Mouse (Mus musculus): ENCODE measurements at regions not wholly inside any gene's neighbourhood (a gene's known extent, or its start where the extent isn't known, plus 50 kb on each side); places are given as distances from the start of the nearest gene placed in this dataset.

DNA sequence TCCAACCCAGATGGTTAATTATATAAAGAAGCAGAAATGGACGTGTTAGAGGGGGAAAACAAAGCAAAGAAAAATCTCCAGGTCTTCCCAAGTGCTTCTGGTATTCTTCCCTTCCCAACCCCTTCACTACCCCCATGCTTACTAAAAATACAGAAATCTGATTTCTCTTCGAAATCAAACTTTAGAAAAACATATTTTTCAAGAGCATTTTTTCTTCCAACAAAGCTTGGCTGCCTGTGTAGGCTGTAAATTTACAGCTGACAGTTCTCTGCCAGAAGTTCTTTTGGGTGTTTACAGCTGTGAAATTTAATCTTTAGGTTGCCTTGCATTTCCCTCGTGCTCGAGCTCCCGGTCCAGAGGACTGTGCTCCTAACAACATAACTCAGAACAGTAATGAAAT lies 234.9 kb upstream of the Akirin2 start:
- Histone ChIP-seq H3K27me3 (replicated peaks) (no peaks in the 10 kb centered on the region), H3K9me3 (no peaks in the 10 kb centered on the region), H3K9ac (no peak overlapping the region), H3K4me3 (replicated peaks) (no peak overlapping the region), H3K36me3 (no peaks in the 10 kb centered on the region), H3K27ac (0 out of 2 replicates have a peak overlapping the region, but pooled peaks have one; percentile 11), H3K4me1 (replicated peaks) (no peaks in the 10 kb centered on the region), H3K4me2 (replicated peaks) (no peak overlapping the region)
- ATAC-seq = no peak
- 33% methylated on average over 5 of the region's 5 CpGs for WGBS

DNA sequence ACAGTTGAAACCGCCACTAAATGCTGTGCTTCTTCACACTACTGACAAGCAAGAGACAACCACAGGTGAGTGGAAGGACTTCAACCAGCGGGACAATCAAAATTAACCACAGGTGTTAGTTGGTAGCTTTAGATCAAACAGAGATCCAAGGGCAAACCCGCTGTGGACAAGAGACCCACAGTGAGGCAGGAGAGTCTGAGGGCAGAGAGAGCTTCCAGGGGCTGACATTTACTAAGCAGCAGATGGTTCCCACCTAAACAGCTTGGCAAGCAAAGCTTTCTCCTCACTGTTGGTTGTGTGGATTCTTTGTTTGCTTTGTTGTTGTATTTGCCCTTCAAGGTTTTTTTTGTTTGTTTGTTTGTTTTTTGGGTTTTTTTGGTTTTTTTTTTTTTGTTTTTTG lies 227.9 kb upstream of the Akirin2 start:
- Histone ChIP-seq H3K4me3 (replicated peaks) (no peak overlapping the region), H3K27ac (no peak overlapping the region), H3K4me2 (replicated peaks) (no peak overlapping the region), H3K27me3 (replicated peaks) (no peaks in the 10 kb centered on the region), H3K4me1 (replicated peaks) (no peaks in the 10 kb centered on the region), H3K9me3 (no peaks in the 10 kb centered on the region), H3K36me3 (no peaks in the 10 kb centered on the region), H3K9ac (no peak overlapping the region)
- WGBS = 58% methylated on average over 3 of the region's 3 CpGs
- no peak for ATAC-seq

DNA sequence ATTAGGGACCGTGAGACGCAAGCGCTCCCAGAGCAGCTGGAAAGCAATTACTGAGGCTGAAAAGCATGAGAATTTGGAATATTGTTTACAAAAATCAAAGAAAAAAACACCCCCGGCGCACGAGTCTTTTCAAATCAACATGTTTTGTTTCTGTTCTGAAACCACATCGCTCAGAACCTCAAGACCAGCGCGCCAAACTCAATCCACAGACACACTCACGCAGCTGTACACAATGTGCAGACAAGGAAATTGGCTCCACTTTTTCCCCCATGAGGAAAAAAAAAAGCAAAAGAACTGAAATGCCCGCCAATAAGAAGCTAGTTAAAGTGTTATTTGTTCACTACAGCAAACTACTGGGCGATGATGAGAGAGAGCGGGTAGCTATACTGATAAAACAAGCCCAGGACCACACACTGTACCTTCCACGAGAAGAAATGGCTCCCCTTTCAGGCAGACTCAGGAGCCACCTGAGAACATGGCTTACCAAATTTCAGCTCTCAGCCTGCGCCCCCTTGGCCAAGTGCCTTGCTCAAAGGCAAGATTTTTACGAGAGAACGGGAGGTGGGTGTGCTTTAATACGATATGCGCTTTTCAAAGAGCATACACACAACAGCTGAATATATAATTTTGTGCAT lies 222.5 kb upstream of the Akirin2 start:
- 0 out of 2 replicates have a peak overlapping the region, but pooled peaks have one; percentile 22 for H3K4me2 ChIP-seq (replicated peaks)
- no peaks in the 10 kb centered on the region for H3K4me1 ChIP-seq (replicated peaks)
- H3K36me3 ChIP-seq = no peaks in the 10 kb centered on the region
- whole genome bisulfite sequencing = 69% methylated on average over 19 of the region's 19 CpGs
- H3K27ac ChIP-seq = no peak overlapping the region
- H3K9me3 ChIP-seq = no peaks in the 10 kb centered on the region
- H3K4me3 ChIP-seq (replicated peaks) = no peak overlapping the region
- ATAC-seq = no peak
- no peak overlapping the region for H3K9ac ChIP-seq
- no peaks in the 10 kb centered on the region for H3K27me3 ChIP-seq (replicated peaks)

DNA sequence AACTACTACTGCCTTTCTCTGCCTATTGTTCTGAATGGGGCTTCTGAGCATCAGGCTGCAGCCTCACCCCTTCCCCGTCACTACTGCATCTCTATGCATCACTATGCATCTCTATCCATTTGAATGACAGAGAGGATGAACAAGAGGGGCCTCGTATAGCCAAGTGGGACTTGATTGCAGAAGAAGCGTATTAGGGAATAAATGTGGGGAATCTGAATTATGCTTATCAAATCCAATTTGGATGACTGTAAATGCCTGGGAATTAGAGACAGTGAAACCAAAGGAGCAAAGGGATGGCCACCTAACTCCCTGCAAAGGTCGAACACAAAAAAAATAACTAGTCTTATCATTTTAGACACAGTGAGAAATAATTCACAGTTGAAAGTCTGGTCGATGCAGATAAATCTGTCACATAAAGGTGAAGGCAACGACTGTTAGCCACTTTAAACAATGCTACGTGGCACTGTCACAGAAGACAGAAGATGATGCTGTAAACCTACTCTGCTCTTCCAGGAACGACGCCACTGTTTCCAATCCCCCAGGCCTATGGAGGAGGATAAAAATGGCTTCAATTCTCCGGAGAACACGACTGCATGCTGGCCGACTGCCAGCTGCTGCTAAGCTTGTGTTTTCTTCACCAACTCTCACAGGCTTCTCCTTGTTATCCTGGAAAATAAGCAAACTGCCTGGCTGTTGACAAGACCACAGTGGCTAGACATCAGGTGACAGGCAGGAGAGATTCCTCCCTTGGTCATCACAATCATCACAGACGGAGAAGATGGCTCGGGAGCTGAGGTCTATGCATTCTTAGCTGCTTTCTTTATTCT lies 213.6 kb upstream of the Akirin2 start:
- H3K27ac ChIP-seq = no peak overlapping the region
- no peak for ATAC-seq
- H3K4me3 ChIP-seq (replicated peaks) = no peak overlapping the region
- no peak overlapping the region for H3K4me2 ChIP-seq (replicated peaks)
- no peaks in the 10 kb centered on the region for H3K27me3 ChIP-seq (replicated peaks)
- H3K9ac ChIP-seq = no peak overlapping the region
- WGBS = 53% methylated on average over 14 of the region's 14 CpGs
- no peaks in the 10 kb centered on the region for H3K4me1 ChIP-seq (replicated peaks)
- no peaks in the 10 kb centered on the region for H3K9me3 ChIP-seq
- H3K36me3 ChIP-seq = no peaks in the 10 kb centered on the region

DNA sequence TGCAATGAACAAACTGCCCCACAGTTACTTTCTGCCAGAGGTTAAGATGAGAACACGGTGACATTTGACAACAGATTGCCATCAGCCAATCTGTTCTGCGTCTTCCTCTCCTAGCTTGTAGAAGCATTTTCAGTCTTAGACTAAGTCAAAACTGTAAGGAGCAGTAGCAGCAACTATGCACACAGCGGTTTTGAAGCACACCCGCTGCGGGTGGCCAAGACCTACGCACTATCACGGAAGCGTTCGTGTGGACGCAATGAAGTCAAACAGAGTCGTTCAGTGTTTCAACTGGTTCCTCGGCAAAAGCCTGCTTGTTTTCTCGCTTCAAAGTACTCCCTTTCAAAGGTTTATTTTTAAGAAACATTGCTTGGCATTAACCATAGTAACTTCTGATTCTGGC lies 212.9 kb upstream of the Akirin2 start:
- no peaks in the 10 kb centered on the region for H3K27me3 ChIP-seq (replicated peaks)
- no peaks in the 10 kb centered on the region for H3K36me3 ChIP-seq
- H3K9me3 ChIP-seq = no peaks in the 10 kb centered on the region
- no peak overlapping the region for H3K4me2 ChIP-seq (replicated peaks)
- no peak overlapping the region for H3K27ac ChIP-seq
- no peaks in the 10 kb centered on the region for H3K4me1 ChIP-seq (replicated peaks)
- 75% methylated on average over 13 of the region's 13 CpGs for WGBS
- H3K9ac ChIP-seq = no peak overlapping the region
- H3K4me3 ChIP-seq (replicated peaks) = no peak overlapping the region
- no peak for ATAC-seq

DNA sequence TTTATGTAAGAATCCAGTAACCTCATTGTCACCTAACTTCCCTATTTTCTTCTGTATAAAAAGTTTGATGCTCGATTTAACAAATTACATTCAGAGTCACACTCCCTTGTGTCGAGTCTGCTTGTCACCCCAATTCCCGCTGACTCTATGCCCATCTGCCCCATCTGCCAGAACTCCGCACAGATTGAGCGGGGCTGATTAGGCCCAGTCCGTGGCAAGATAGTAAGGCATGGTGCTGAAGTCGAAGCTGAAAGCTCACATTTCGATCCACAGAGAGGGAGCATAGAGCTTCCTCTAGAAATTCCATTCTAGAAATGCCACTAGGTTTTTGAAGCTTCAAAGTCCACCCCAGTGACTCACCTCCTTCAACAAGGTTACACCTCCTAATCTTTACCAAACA lies 210.7 kb upstream of the Akirin2 start:
- Histone ChIP-seq H3K36me3 (no peaks in the 10 kb centered on the region), H3K4me2 (replicated peaks) (no peak overlapping the region), H3K27me3 (replicated peaks) (no peaks in the 10 kb centered on the region), H3K4me1 (replicated peaks) (no peaks in the 10 kb centered on the region), H3K27ac (no peak overlapping the region), H3K9me3 (no peaks in the 10 kb centered on the region), H3K4me3 (replicated peaks) (no peak overlapping the region), H3K9ac (no peak overlapping the region)
- ATAC-seq = no peak
- 96% methylated on average over 8 of the region's 8 CpGs for WGBS

DNA sequence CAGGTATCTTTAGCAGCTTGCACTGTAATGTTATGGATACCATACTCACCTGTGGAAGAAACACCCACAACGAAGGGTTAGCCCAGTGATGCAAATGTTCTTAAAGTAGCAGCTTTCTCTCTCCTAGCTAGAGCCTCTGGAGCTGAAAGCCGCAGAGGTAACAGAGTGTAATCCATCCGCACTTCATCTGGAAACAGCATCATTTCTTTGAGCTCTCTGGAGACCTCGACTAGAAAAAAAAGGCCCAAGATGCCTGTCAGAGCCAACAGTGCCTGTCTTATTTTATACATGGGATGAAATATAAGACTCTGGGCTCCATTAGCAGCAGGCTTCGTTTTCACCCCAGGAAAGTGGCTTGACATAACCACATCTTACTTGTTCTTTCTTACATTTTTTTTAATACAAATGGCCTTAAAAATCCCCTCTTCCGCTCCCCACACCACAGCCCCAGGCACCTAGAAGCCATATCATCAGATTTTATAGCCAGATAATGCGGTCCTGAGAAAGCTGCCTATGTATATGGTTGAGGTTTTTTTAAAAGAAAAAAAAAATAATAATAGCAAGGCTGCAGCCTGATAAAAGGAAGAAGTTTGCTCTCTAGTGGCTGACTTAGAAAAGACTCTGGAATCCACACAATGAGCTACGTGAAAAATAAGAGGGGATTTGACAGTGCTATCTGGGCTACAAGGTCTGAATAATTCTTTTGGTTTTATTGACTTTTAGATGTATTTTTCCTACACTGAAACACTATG lies 179.3 kb upstream of the Akirin2 start:
- H3K9me3 ChIP-seq = no peaks in the 10 kb centered on the region
- ATAC-seq = no peak

DNA sequence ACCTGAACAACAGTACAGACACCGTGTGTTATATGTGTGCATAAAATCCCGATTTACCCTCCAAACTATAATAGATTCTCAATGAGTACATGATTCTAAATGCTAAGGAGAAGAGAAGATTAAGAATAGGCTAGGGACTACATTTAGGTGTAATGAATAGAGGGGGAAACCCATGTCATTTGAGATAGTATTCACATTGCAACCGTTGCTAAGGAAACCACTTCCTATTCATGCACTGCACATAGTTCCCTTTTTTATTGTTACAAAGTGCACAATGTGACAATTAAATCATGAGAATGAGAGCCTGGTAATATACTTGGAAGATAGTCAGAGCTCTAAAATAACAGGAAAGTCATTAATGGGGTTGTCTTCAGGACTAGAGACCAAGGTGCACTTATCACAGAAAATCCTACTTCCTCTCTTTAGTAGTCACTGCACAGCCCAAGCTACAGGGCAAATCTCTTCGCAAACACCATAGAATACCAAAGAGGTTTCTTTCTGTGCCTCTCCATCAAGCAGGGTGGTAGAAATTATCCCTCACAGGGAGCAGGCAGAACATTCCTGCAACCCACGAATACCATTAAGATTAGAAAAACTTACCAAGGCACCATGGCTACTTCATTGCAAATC lies 164.3 kb upstream of the Akirin2 start:
- H3K4me2 ChIP-seq (replicated peaks) = no peak overlapping the region
- H3K9me3 ChIP-seq = no peaks in the 10 kb centered on the region
- H3K27ac ChIP-seq = no peak overlapping the region
- H3K36me3 ChIP-seq = no peaks in the 10 kb centered on the region
- no peak overlapping the region for H3K9ac ChIP-seq
- H3K4me3 ChIP-seq (replicated peaks) = no peak overlapping the region
- 81% methylated on average over 5 of the region's 5 CpGs for WGBS
- no peaks in the 10 kb centered on the region for H3K27me3 ChIP-seq (replicated peaks)
- ATAC-seq = no peak
- H3K4me1 ChIP-seq (replicated peaks) = no peaks in the 10 kb centered on the region

More for the DNA sequence above, 179.3 kb upstream of the Akirin2 start:
- Histone ChIP-seq H3K4me3 (replicated peaks) (no peak overlapping the region), H3K4me1 (replicated peaks) (no peaks in the 10 kb centered on the region), H3K9ac (no peak overlapping the region), H3K4me2 (replicated peaks) (no peak overlapping the region), H3K36me3 (no peaks in the 10 kb centered on the region), H3K27me3 (replicated peaks) (no peaks in the 10 kb centered on the region), H3K27ac (no peak overlapping the region)
- 60% methylated on average over 8 of the region's 8 CpGs for WGBS

DNA sequence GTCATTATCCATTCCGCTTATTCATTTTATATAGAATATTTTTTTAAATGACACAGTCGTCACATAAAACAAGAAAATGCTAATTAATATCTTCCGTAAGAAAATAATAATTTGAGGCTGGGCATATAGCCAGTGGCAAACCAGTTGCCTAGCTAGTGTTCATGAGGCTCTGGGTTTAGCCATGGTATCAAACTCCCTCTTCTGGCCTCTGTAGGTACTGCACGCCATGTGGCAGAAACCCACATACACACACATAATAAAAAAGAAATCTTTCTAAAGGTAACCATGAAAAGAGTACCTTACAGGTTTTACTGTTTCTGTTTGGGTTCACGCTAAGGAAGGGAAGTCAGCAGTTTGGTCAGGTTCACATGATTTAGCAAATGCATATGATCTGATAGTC lies 159.2 kb upstream of the Akirin2 start:
- no peak overlapping the region for H3K9ac ChIP-seq
- no peak overlapping the region for H3K27ac ChIP-seq
- no peaks in the 10 kb centered on the region for H3K9me3 ChIP-seq
- no peaks in the 10 kb centered on the region for H3K4me1 ChIP-seq (replicated peaks)
- H3K36me3 ChIP-seq = no peaks in the 10 kb centered on the region
- H3K27me3 ChIP-seq (replicated peaks) = no peaks in the 10 kb centered on the region
- no peak for ATAC-seq
- WGBS = 96% methylated on average over 5 of the region's 5 CpGs
- H3K4me3 ChIP-seq (replicated peaks) = no peak overlapping the region
- no peak overlapping the region for H3K4me2 ChIP-seq (replicated peaks)

DNA sequence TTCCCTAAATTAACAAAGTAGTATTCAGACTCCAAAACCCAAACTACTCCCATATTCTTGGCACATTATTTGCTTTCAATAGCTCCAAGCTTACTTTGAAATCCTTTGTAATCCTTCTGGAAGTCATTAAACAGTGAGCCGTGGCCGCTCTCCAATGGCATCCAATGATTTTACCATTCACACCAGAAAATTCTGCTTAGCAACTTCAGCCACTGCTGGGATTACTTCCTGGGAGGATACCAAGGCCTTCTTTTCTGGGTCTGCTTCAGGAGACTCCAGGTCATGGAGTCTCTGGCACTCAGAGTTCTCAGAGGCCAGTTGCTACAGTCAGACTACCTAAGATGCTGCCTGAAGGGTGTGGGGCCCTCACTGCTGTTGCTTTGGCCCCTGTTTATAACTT lies 147.7 kb upstream of the Akirin2 start:
- H3K27me3 ChIP-seq (replicated peaks) = no peaks in the 10 kb centered on the region
- no peak overlapping the region for H3K9ac ChIP-seq
- ATAC-seq = no peak
- no peak overlapping the region for H3K4me2 ChIP-seq (replicated peaks)
- no peak overlapping the region for H3K27ac ChIP-seq
- H3K4me3 ChIP-seq (replicated peaks) = no peak overlapping the region
- 80% methylated on average over 2 of the region's 2 CpGs for WGBS
- H3K4me1 ChIP-seq (replicated peaks) = no peaks in the 10 kb centered on the region
- no peaks in the 10 kb centered on the region for H3K9me3 ChIP-seq
- H3K36me3 ChIP-seq = no peaks in the 10 kb centered on the region

DNA sequence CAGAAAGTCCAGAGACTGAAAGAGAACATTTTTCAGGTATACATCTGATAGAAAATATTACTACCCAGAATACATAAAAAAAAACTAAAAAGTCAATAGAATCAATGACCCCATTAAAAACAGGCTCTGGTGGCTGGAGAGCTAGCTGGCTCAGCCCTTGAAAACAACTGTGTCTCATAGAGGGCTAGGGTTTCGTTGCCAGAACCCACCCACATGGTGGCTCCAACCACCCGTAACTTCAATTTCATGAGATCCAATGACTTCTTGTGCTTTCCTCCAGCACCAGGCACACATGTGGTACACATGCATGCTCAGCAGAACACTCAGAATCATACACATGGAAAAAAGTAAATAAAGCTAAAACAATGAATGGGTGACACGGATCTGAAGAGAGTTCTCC lies 143.6 kb upstream of the Akirin2 start:
- Histone ChIP-seq H3K9ac (no peak overlapping the region), H3K27ac (no peak overlapping the region)

DNA sequence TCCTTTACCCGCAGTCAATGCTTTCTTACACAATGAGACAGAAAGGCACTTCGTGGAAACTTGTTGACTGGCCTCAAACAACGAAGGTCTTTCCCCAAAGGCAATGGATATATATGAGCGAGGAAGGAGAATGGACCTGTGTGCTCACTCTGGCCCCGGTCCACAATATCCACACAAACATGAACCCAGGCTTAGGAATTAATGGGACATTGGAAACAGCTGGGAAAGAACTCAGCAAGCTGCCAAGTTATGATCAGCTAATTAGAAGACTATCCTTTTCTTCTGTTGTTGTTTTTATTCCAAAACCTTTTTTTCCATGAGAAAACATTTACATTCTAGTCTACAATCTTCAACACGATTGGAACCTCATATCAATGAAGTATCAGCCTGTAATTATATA lies 129.8 kb upstream of the Akirin2 start:
- Histone ChIP-seq H3K9me3 (no peaks in the 10 kb centered on the region), H3K9ac (no peak overlapping the region), H3K27me3 (replicated peaks) (no peaks in the 10 kb centered on the region), H3K27ac (no peak overlapping the region), H3K4me3 (replicated peaks) (no peak overlapping the region), H3K4me1 (replicated peaks) (no peaks in the 10 kb centered on the region), H3K36me3 (no peaks in the 10 kb centered on the region), H3K4me2 (replicated peaks) (no peak overlapping the region)
- 80% methylated on average over 6 of the region's 6 CpGs for WGBS
- ATAC-seq = no peak

More for the DNA sequence above, 143.6 kb upstream of the Akirin2 start:
- Histone ChIP-seq H3K4me1 (replicated peaks) (no peaks in the 10 kb centered on the region), H3K9me3 (no peaks in the 10 kb centered on the region), H3K4me3 (replicated peaks) (no peak overlapping the region), H3K27me3 (replicated peaks) (no peaks in the 10 kb centered on the region), H3K36me3 (no peaks in the 10 kb centered on the region), H3K4me2 (replicated peaks) (no peak overlapping the region)
- whole genome bisulfite sequencing = 76% methylated on average over 3 of the region's 3 CpGs
- no peak for ATAC-seq

Data from intestine, embryonic 15.5 days (tissue).